Mouse (Mus musculus): Measurements from ENCODE around the gene Aig1.

GRCm38 (mm10) chr10:13653739-13654462, 214.9 kb downstream of the Aig1 start:
- TF ChIP-seq TAL1 (IDR thresholded peaks at IDR 0.05; ENCODE audit: low read length): no peak
- TF ChIP-seq GATA1 (IDR thresholded peaks at IDR 0.05; ENCODE audit: low read length): no peak

Data from erythroblast, embryonic 14.5 days (primary cell).